Comparison of ENCODE assay signal across 23 mouse cellular contexts in the genomic region with DNA sequence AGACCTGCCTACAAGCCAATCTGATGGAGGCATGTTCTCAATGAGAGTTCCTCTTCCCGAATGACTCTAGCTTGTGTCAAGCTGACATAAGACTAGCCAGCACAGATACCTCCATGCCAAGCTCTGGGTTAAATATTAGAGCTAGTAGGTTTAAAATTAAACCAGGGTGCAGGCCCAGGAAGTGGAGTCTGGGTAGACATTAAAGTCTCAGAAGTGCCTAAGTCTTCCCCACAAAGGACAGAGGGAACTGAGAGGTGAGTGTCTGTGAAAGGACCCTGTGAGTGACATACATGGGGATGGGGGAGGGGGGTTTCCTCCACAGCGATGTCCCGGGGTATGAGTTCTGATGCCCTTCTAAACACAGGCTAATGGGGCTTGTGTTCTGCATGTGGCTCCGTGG.
A peak's percentile ranks its signal among the peaks of the same experiment; 100 is the strongest.
DNase-seq lines count a peak whose midpoint lies in the region; ATAC-seq and TF ChIP-seq lines count a peak whose summit lies in the region.
"Had no signal": no experiment of that assay in that cellular context is flagged by ENCODE, and none has a peak within 500 bp of the region (broad histone marks: within the 10 kb centered on the region; RNA-seq: fewer than 3 reads in every experiment).

No protein-coding gene starts in this region.

- H3K4me1 ChIP-seq in CH12.LX (ENCODE audit: control insufficient read depth in 1 of 2, insufficient read depth in 2 of 2), result peaks cover 3 to 32% of the 10 kb centered on the region in 2 experiments
- H3K4me1 ChIP-seq in hindbrain, embryonic 13.5 days (replicated peaks), result peaks cover 12% of the 10 kb centered on the region; the same call in 1 of the 2 replicates
- H3K4me1 ChIP-seq in midbrain, postnatal 0 days (ENCODE audit: insufficient read depth, low read length), result no peaks in the 10 kb centered on the region

- no peak for TF ChIP-seq EP300 in CH12.LX (IDR thresholded peaks at IDR 0.05; ENCODE audit: low read length)

- H3K4me3 ChIP-seq in CH12.LX (replicated peaks in 1 of 3; ENCODE audit: low read depth in 2 of 3, low read length in 2 of 3, poor library complexity in 1 of 3), result no peak overlapping the region
- H3K4me3 ChIP-seq in hindbrain, embryonic 13.5 days, result no peak overlapping the region
- H3K4me3 ChIP-seq in midbrain, postnatal 0 days (ENCODE audit: low read depth, low read length), result no peak overlapping the region
- H3K4me3 ChIP-seq: embryonic facial prominence, embryonic 13.5 days; forebrain, embryonic 10.5 days; heart, embryonic 10.5 days; heart, embryonic 15.5 days; liver, embryonic 13.5 days had no signal

- H3K9me3 ChIP-seq in CH12.LX (replicated peaks; ENCODE audit: low read length), result peaks cover 8% of the 10 kb centered on the region
- H3K9me3 ChIP-seq in hindbrain, embryonic 13.5 days, result no peaks in the 10 kb centered on the region
- H3K9me3 ChIP-seq in midbrain, postnatal 0 days (ENCODE audit: low read length), result no peaks in the 10 kb centered on the region
- H3K9me3 ChIP-seq: embryonic facial prominence, embryonic 13.5 days; heart, embryonic 15.5 days; liver, embryonic 13.5 days had no signal

- TF ChIP-seq POLR2A in CH12.LX (IDR thresholded peaks at IDR 0.05; ENCODE audit: low read depth, low read length), result no peak

- no peak for TF ChIP-seq CTCF in CH12.LX (conservative IDR thresholded peaks at IDR 0.05 in 1 of 2, IDR thresholded peaks at IDR 0.05 in 1 of 2; ENCODE audit: low read depth in 2 of 2, low read length in 2 of 2)
- TF ChIP-seq CTCF in midbrain, postnatal 0 days (IDR thresholded peaks at IDR 0.05), result no peak

- 74% methylated on average over 4 of the region's 4 CpGs for WGBS in hindbrain, embryonic 13.5 days
- WGBS in midbrain, postnatal 0 days, result 88% methylated on average over 4 of the region's 4 CpGs

- no peak overlapping the region for H3K27ac ChIP-seq in CH12.LX (ENCODE audit: insufficient read depth, low read depth)
- no peak overlapping the region for H3K27ac ChIP-seq in hindbrain, embryonic 13.5 days
- H3K27ac ChIP-seq in midbrain, postnatal 0 days (ENCODE audit: low read depth, low read length), result no peak overlapping the region
- H3K27ac ChIP-seq: embryonic facial prominence, embryonic 13.5 days; forebrain, embryonic 10.5 days; heart, embryonic 10.5 days; heart, embryonic 15.5 days; liver, embryonic 13.5 days had no signal

- H3K27me3 ChIP-seq in CH12.LX (replicated peaks), result no peaks in the 10 kb centered on the region
- H3K27me3 ChIP-seq in hindbrain, embryonic 13.5 days, result 0 out of 2 replicates have a peak, but pooled peaks cover 2% of the 10 kb centered on the region
- H3K27me3 ChIP-seq in midbrain, postnatal 0 days (ENCODE audit: insufficient read depth, low read length), result no peaks in the 10 kb centered on the region

- peaks cover 0 to 15% of the 10 kb centered on the region in 2 experiments for H3K36me3 ChIP-seq in CH12.LX (replicated peaks in 1 of 2; ENCODE audit: control insufficient read depth in 1 of 2, insufficient read depth in 1 of 2, low read length in 1 of 2)
- H3K36me3 ChIP-seq in hindbrain, embryonic 13.5 days, result no peaks in the 10 kb centered on the region
- H3K36me3 ChIP-seq in midbrain, postnatal 0 days (ENCODE audit: insufficient read depth, low read length), result no peaks in the 10 kb centered on the region
- H3K36me3 ChIP-seq: embryonic facial prominence, embryonic 13.5 days; forebrain, embryonic 10.5 days; G1E; heart, embryonic 10.5 days; heart, embryonic 15.5 days; liver, embryonic 13.5 days had no signal

- H3K79me2 ChIP-seq in CH12.LX (replicated peaks; ENCODE audit: control insufficient read depth, extremely low read depth, insufficient read depth, poor library complexity, severe bottlenecking), result no peaks in the 10 kb centered on the region

- H3K4me2 ChIP-seq in CH12.LX (ENCODE audit: insufficient read depth, low read depth, poor library complexity, severe bottlenecking), result no peak overlapping the region
- no peak overlapping the region for H3K4me2 ChIP-seq in hindbrain, embryonic 13.5 days
- no peak overlapping the region for H3K4me2 ChIP-seq in midbrain, postnatal 0 days (ENCODE audit: low read depth, low read length, poor library complexity, severe bottlenecking)
- H3K4me2 ChIP-seq: embryonic facial prominence, embryonic 13.5 days; heart, embryonic 15.5 days; liver, embryonic 13.5 days; lung, embryonic 14.5 days had no signal

- TF ChIP-seq RAD21 in CH12.LX (IDR thresholded peaks at IDR 0.05; ENCODE audit: low read depth, low read length), result no peak

- dilution Hi-C loops in CH12.LX (cut with MboI; ENCODE audit: extremely low pct_ligation_motif_present, extremely low pct_unique_long_range_greater_than_20kb, low sequenced_read_pairs), result no loop called here

- no peak overlapping the region for H3K9ac ChIP-seq in CH12.LX (ENCODE audit: insufficient read depth, low read depth)
- no peak overlapping the region for H3K9ac ChIP-seq in hindbrain, embryonic 13.5 days
- no peak overlapping the region for H3K9ac ChIP-seq in midbrain, postnatal 0 days (replicated peaks; ENCODE audit: low read length, poor library complexity, severe bottlenecking)
- H3K9ac ChIP-seq: embryonic facial prominence, embryonic 13.5 days; heart, embryonic 15.5 days; liver, embryonic 13.5 days; lung, embryonic 14.5 days had no signal

- peak; percentile 65 for DNase-seq in A20 (ENCODE audit: low read depth, low spot score)
- DNase-seq in CH12.LX (ENCODE audit: extremely low read depth), result peak; percentile 53
- peak; percentile 91 for DNase-seq in kidney, adult 9 months
- peak; percentile 54 for DNase-seq in kidney, postnatal 14 days
- no peak for DNase-seq in cerebellum, adult 11-12 months
- DNase-seq in cerebellum, postnatal 25 days, result no peak
- no peak for DNase-seq in midbrain, postnatal 0 days (ENCODE audit: low spot score)
- DNase-seq: adrenal gland, postnatal 10 days; cerebellum, adult 9-10 months; liver, embryonic 13.5 days; lung, embryonic 14.5 days; lung, postnatal 14 days; midbrain, embryonic 14.5 days; right cerebral cortex, adult 18-20 months; thymus, postnatal 4 days had no signal

- in situ Hi-C loops in CH12.LX (cut with MboI; ENCODE audit: low pct_ligation_motif_present, low pct_unique_long_range_greater_than_20kb, low sequenced_read_pairs), result loop anchor here (25.0 kb wide), 1 partner anchor 734 kb away; no protein-coding TSS in a partner anchor

- no peak for ATAC-seq in hindbrain, embryonic 13.5 days (ENCODE audit: low FRiP score)
- no peak for ATAC-seq in midbrain, postnatal 0 days (ENCODE audit: low FRiP score)
- ATAC-seq: forebrain, embryonic 16.5 days; intestine, embryonic 16.5 days had no signal

TF ChIP-seq in CH12.LX, 34 proteins besides CTCF, POLR2A, EP300 and RAD21:
- TF ChIP-seq ZKSCAN1 (IDR thresholded peaks at IDR 0.05; ENCODE audit: borderline replicate concordance, low read depth, low read length) (no peak), ELF1 (IDR thresholded peaks at IDR 0.05; ENCODE audit: low read depth, low read length) (no peak), ZC3H11A (IDR thresholded peaks at IDR 0.05; ENCODE audit: low read depth, low read length) (no peak), UBTF (IDR thresholded peaks at IDR 0.05; ENCODE audit: low read depth, low read length) (no peak), NRF1 (IDR thresholded peaks at IDR 0.05; ENCODE audit: low read depth, low read length) (no peak), IRF4 (IDR thresholded peaks at IDR 0.05; ENCODE audit: low read depth, low read length) (no peak), CHD2 (IDR thresholded peaks at IDR 0.05; ENCODE audit: low read length) (no peak)

Comparison
In these comparisons a context has a peak if more than half of its experiments do, and no peak if none do; other contexts are left out.
1. DNase-seq: peak in A20 (single experiment), CH12.LX (single experiment), kidney, adult 9 months (single experiment) and kidney, postnatal 14 days (single experiment); none in cerebellum, adult 11-12 months (single experiment), cerebellum, postnatal 25 days (0 of 2) and midbrain, postnatal 0 days (single experiment).